Mouse (Mus musculus) retina, postnatal 1 day (tissue): ENCODE measurements around the gene Asb18.

Experiments used
- DNase-seq: peaks from one replicate; pipeline ENCODE4 v3.0.0-alpha.2; 2012

Gene Asb18

DNA sequence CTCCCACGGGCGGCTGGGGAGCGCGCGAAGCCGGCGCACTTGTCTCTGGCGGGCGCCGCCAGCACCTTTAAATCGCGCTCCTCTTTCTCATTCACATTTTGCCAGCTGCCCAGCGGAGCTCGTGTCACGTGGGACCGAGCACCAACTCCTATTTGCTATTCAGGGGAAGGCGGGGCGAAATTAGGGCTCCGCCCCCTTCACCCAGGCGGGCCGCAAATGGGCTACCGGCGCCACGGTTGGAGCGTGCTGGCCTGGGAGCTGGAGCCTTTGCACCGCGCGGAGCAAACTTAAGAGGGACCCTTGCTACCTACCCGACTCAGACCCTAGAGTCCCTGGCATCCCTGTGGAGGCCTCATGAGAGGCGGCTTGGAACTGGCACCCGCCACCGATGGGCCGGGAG lies 83.3 kb downstream of the Asb18 start, which contains the start of gene Gbx2:
Gene Gbx2 (minus strand): TSS at position 60 of the 400 bp plus-strand sequence.
- DNase-seq = peak; percentile 85

DNA sequence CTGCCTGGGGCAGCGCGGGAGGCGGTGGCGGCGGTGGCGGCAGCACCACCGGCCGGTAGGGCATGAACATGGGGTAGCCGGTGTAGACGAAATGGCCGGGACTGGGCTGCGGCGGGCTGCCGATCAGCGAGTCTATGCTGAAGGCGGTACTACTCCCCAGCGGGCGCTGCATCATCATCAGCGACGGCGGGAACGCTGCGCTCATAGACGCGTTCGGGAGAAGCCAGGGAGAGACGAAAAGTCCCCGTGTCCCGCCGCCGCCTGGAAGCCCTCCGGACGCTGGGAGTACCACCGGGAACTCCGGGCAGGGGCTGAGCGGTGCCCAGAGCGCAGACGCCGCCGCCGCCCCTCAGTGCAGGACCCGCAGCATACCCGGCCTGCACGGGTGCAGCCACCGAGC lies 83.9 kb downstream of the Asb18 start:
- DNase-seq = no peak

DNA sequence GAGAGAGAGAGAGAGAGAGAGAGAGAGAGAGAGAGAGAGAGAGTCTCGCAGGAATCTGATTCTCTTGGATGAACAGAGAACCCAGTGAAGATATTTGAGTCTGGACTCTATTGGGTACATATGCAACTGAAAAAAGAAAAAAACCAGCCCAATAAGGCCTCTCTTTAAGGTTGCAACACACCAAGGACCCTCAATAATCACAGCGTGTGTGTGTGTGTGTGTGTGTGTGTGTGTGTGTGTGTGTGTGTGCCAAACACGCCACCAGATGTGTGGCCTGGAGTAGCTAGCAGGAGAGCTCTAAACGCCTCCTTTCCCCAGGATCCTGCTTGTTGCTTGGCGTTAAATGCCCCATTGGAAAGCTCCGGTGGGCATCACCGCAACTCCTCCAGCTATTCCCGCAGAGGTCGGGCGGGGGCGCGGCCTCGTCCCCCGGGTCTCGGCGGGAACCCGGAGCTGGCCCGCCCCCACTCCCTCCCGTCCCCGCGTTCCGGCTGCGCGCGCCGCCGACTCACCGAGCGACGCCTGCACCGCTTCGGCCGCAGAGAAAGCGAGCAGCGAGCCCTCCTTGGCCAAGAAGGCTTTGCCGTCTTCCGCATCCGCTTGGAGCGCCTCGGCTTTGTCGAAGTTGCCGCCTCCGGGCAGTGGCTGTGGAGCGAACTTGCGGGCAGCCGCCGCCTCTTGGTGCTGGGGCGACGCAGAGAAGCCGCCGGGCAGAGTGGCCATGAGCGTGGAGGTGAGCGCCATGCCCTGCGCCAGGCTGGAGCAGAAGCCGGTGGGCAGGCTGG lies 84.6 kb downstream of the Asb18 start:
- peak; percentile 47 for DNase-seq

DNA sequence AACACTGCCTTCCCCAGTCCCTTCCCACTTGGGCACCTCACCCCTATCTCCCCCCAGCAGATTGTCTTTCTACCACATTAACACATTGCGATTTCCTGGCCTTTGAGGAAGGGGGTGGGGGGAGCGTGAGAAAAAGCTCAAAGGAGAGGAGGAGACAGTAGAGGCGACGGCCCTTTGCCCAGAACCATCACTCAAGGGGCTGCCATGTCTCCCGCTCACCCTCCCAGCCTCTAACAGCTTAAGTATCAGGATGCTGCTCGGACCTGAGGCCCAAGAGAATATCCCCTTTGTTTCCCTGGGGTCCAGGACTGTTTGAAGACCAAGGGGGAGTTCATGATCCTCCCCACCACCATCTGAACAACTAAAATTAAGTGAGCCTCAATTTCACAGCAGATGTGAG lies 85.3 kb downstream of the Asb18 start:
- DNase-seq = no peak

DNA sequence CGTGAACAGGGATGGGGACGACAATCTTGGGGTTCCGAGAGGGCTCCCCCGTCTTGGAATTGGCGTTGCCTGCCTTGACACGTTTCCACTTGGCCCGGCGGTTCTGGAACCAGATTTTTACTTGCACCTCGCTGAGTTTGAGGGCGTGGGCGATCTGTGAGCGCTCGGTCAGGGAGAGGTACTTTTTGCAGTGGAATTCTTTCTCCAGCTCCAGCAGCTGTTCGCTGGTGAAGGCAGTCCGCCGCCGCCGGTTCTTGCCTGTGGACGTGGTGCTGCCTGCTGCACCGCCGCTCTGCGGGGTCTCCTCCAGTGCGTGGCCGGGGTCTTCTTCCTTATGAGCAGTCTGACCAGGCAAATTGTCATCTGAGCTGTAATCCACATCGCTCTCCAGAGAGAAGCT lies 85.8 kb downstream of the Asb18 start:
- no peak for DNase-seq

DNA sequence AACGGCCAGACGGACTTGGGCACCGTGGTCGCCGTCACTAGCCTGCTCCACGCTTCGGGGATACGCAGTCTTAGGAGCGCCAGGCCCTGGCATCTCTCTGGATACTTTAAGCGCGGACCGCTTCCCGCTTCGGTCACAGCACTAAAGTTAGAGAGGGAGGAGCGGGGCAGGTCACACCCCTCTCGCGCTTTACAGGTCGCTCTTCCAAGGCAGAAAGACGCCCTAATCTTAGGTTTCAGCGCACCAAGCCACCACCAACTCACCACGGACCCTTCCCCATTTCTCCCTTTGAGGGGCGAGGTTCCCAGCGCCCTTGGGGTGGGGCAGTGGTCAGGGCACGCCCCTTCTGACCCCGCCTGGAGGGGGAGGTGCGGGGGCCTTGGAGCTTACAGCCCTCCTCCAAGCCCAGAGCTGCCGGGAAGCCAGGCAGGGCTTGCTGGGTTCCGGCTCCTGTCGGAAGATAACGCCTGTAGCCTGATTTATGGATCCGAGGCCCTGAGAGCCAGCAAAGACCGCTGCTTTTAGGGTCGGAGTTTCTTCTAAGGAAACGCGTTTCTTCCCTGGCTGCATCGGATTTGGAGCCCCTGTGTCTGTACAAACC lies 87.3 kb downstream of the Asb18 start:
- no peak for DNase-seq

DNA sequence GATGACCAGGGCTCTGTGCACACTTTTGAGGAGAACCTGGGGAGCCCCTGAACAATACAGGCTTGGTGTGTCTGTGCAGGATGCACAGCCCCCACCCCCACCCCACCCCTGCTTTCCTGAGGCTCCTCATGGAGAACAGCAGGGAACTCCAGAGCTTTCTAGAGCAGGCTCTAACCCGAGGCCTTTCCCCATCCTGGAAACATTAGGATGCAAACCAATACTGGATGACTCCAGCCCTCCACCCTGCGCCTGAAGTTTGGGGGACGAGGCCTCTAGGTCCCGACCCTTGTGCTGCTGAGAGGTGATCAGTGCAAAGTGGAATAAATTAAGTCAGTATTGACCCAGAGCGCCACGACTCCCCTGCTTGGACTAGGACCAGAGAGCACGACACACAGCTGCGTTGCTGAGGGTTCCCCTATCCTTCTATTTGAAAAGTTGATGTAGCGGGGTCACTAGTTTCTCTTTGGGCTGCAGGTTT lies 87.8 kb downstream of the Asb18 start:
- DNase-seq = no peak

DNA sequence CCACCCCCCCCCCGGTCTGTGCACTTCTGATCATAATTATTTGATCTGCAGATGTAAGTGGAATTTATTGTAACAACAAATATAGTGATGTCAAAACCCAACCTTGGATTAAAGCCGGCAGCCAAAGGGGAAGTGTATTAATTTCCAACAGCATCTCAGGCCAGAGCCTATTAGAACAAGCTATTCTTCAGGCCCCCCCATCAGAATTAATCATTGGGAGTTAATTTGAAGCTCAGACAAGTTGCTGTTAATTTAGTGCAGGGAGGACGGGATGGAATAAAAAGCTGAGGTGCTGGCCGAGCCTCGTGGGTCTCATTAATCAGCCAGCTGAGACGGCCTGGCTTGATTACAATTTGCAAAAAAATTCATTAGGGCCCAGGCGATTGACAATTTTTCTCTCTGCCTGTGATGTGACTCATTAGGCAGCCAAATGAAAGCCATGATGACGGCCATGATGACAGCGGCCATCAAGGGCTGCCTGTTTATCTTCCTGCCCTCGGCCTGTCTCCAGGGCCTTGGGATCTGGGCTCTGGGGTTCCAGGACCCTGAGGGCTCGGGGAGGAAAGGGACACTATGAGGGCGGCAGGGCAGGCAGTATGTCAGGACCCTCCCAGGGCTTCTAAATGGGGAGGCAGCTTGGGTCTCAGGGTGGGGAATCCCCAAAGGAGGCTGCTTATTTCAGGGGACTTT lies 88.8 kb downstream of the Asb18 start:
- peak; percentile 43 for DNase-seq

DNA sequence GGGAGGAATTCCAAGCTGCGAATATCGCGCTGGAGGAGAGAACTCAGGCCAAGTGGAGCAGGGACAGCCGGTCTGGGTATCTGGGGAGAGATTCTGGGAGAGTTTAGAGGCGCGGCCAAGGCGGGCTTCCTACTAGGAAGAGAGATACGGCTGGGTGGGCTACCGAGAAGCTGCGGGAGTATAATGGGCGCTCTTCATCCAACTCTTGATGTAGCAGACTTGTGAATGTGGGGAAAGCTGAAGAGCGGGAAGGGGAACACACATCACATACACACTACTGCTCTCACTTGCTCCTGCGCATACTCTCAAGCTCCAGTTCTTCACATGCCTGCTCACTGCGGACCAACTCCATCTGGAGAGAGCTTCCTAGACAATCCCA lies 90.8 kb downstream of the Asb18 start:
- no peak for DNase-seq

DNA sequence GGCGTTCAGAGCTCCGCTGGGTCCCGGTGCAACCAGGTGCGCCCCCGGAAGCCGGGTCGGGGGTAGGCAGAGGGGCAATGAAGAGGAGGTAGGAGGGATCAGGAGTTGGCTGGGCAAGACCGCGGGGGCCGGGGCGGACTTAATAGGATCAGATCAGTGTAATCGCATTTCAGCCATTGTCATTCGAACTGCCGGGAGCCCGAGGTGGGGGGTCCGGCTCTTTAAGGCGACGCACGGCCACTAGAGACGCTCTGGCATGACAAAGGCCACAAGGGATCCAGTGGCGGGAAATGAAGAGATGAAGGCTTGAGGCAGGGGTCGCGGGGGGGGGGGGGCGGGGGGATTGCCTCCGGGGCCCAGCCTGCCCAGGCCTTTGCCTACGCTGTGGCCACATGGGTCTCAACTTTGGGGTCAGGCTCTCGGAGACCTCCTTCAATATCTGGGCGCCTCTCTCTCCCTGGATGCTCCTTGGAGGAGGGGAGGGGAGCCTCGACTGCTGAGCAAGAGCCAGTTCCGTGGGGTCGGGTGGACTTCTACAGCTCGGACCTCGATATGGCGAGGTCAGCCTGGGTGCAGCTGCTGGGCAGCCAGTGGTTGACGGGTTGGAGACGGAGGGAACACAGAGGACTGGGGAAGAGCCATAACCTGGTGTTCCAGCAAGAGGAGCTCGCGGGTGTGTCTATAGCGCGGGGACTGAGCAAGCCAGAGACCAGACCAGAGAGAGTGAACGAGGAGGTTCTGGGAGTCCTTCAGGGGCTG lies 91.4 kb downstream of the Asb18 start:
- peak; percentile 87 for DNase-seq

DNA sequence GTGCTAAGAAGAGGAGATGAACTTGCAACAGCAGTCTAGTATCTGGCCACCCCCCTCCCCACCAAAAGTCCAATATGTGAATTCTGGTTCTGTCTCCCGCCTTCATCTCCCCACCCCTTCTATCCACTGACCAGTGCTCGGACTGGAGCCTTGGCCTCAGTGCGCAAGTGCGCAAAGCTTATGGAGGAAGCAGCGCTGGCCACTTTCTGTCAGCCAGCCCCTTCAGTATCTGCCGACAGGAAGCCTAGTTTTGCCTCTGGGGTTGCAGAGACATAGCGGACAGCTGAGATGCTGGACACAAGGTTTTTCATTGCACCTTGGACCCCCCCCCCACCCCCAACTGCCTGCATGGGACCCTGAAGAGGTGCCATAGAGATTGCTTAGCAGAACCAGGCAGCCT lies 92.2 kb downstream of the Asb18 start:
- DNase-seq = no peak

DNA sequence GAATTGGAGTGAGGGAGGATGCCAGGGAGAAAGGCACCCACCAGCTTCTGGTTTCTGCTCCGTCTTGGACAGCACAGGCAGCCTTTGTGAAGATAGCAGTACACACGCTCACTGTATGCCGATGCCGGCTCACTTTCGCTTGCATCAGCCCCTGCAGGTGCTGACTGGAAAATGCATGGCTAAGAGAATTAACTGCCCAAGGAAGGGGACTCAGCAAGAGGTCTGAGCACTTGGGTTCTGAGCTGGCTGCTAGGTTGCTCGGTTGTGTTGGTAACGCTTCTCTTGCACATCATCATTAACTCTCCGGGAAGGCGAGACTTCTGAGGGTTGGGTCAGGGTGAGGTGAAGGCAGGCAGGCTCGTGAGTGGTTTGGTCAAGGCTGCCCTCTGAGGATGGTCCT lies 92.7 kb downstream of the Asb18 start:
- DNase-seq = peak; percentile 28

DNA sequence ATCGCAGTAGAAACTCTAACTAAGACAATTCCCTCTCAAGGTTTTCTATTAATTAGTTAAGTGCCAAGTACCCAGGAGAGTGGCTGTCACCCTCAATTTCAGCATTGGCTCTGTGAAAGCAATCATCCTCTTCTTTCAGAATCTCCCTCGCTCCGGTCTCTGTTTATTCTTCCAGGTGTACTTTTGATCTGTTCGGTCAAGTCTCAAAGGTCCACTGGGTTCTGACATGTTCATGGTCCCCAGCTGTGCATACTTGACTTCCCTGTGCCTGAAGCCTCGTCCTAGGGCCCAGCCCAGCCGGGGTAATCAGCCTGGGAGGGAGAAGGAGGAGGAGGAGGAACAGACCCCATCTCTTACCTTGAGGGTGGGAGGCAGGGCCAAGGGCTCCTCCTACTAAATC lies 95.3 kb downstream of the Asb18 start:
- no peak for DNase-seq

DNA sequence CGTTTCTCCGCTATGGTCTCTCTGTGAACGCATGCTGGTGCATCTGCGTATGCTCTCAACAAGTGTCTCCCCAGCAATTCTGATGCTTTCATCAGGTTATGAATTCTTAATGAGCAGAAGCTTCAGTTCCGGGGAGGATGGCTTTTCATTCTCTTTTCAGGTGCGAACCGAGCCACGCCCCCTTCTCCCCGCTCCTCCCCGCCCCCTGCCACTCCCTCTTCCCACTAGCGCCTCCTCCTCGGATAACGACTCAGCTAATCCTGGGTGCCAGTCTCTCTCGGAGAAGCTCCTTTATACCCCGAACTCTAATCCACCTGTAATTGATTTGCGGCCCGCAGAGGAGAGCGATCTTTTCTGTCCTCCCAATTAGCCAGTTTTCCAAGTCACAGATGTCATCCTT lies 96.4 kb downstream of the Asb18 start:
- DNase-seq = peak; percentile 38

DNA sequence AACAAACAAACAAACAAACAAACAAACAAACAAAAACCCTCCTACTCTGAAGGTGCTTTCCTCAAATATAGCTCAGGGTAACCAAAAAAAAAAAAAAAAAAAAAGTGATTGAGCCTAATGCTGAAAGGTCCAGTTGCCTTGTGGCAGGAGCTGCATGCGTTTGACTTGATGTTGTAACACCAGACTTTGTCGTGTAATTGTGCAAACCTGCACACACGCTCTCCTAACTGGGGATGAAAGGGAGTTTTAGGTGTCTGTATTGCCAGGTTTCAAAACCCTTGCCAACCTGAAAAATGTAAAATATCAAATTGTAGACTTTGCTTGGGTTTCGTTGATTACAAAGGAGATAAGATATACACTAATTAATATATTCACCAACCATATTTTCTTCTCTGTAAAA lies 100.9 kb downstream of the Asb18 start:
- DNase-seq = no peak

DNA sequence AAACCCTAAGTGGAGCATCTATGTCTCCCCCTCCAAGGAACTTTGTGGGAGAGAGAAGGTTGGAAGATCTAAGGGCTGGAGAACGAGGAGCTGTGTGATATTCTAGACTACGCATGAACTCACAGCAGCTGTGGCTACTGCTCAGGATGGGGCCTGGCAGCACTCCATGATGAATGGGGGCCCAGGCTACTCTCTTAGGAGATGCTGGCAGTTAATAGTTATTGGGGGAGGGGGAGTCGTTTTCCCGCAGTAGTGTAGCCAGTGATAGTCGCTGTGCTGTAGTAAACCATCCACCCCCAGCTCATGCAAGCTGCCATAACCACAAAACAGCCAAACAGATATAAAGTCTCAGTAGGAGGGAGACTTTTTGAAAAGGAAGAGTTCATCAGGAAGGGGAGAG lies 102.1 kb downstream of the Asb18 start:
- no peak for DNase-seq

DNA sequence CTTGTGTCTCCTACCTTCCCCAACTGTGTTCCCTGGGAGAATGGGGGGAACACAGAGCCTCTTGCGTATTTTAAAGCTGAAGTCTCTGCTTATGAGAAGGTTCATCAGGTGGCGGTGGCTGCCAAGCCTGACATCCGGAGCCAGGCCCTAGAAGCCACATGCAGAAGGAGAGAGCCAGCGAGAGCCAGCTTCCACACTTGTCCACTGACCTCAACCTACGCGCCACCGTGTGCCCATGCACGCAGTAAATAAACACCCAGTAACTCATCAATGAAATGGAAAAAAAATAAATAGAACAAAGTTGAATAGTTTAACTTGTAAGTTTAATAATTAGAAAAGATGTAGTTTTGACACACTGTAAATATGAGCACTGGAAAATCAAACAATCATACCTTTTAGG lies 104.7 kb downstream of the Asb18 start:
- no peak for DNase-seq

DNA sequence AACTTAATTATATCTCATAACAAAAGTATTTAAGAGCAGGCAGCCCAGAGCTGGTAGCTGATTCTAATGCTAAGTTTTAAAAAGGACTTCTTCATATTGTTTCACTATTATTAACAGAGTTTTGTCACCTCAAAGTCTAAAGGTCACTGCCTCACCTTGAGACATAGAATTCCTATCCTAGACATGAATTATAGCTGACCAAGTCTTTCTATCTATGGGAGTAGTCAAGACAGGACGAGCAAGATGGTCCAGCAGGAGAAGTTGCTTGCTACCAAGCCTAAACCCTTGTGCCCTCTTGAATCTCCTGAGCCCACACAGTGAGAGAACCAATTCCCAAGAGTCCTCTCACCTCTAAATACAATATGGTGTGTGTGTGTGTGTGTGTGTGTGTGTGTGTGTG lies 111.8 kb downstream of the Asb18 start:
- DNase-seq = no peak

DNA sequence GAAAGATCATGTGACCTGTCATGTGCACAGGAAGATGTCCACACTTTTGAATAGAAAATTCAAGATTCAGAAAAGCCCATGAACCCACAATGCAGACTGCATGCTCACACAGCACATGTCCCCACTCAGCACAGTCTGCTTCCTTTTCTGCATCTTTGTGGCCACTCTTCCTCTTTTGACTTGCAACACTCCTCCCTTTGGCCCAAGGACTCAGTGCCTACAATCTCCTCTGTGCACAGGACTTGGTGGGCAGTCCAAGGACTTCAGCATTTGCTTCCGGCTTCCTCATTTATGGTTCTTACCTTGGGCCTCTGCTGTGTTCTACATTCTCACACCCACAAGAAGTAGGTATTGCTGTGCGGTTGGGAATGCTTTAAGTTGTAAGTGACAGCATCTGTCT lies 112.2 kb downstream of the Asb18 start:
- no peak for DNase-seq

DNA sequence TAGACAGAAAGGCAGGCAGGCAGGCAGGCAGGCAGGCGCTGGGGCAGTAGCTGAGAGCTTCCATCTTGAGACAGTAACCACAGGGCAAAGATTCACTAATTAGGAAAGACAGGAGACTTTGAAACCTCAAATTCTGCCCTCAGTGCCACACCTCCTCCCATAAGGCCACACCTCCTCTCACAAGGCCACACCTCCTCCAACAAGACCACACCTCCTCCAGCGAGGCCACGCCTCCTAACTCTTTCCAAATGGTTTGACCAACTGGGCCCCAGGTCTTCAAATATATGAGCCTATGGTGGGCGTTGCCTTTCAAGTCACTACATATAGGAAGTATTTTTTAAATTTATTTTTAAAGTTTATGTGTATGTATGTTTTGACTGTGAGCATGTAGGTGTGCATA lies 113.1 kb downstream of the Asb18 start:
- DNase-seq = no peak
